Mouse (Mus musculus): ENCODE data around the gene Fbxo17.

DNA sequence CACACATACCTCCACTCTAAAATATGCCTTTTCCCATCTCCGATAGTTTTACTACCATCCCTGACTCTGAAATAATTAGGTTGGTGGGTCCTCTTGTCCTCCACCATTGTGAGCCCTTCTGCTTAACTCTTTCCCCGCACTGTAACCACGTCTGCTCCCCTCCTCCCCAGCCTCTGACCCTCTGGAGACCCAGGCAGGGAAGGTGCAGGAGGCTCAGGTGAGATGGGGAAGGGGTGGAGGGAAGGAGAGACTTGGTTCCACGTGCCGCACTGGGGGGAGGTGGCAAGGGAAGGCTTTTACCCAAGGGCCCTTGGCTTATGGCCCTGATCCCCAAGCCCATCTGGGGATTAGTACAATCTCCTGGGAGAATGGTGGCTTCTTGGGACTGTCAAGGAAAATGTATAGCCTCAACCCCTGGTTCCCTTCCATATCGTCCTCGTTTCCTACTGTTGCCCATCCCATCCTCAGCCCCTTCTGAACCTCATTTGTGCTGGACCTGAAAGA is 50.9 kb downstream of the Fbxo17 start, which contains the start of gene Nfkbib:
- no peak for TF ChIP-seq CTCF (IDR thresholded peaks at IDR 0.05)
- TF ChIP-seq EP300 (IDR thresholded peaks at IDR 0.05), result no peak
